Mouse (Mus musculus) mouse trophoblast stem cell (cell line): ENCODE measurements around the gene Ctsd.

Experiments
- in situ Hi-C, 2 experiments: fragments of 300-500 bp; cut with MseI, MboI; formaldehyde crosslinking; loops; 2 replicates in 1 of 2; 3 replicates in 1 of 2; pipeline ENCODE4 v1.15.1; 2025

Gene Ctsd

GRCm38 (mm10) chr7:142334246-142334645 is 53.6 kb downstream of the Ctsd start:
- in situ Hi-C loops = loop anchor here in 1 of 2 experiments (5.0 to 10.0 kb wide), 2 partner anchors 93 to 351 kb away; no protein-coding TSS in a partner anchor

- in situ Hi-C loops = loop anchor here in 1 of 2 experiments (5.0 to 10.0 kb wide), 2 partner anchors 95 to 352 kb away; no protein-coding TSS in a partner anchor
Observed at GRCm38 (mm10) chr7:142332741-142333140, 55.1 kb downstream of the Ctsd start.

GRCm38 (mm10) chr7:142331281-142331680 is 56.6 kb downstream of the Ctsd start:
- in situ Hi-C loops = loop anchor here in 1 of 2 experiments (5.0 to 10.0 kb wide), 2 partner anchors 96 to 354 kb away; no protein-coding TSS in a partner anchor

- in situ Hi-C loops = loop anchor here in 1 of 2 experiments (5.0 to 10.0 kb wide), 2 partner anchors 97 to 355 kb away; no protein-coding TSS in a partner anchor
Observed at GRCm38 (mm10) chr7:142330271-142330724, 57.5 kb downstream of the Ctsd start.

GRCm38 (mm10) chr7:142328507-142328906 is 59.3 kb downstream of the Ctsd start:
- in situ Hi-C loops = loop anchor here in 1 of 2 experiments (10.0 kb wide), 1 partner anchor 356 kb away; no protein-coding TSS in a partner anchor

- in situ Hi-C loops = loop anchor here in 1 of 2 experiments (10.0 kb wide), 1 partner anchor 358 kb away; no protein-coding TSS in a partner anchor
Observed at GRCm38 (mm10) chr7:142326714-142327445, 61.0 kb downstream of the Ctsd start.
